Mouse (Mus musculus): ENCODE measurements around the gene Mrpl12. TPM values are rescaled to one million over a fixed set of nuclear protein-coding genes. Genes with fewer than 3 reads are reported as not detected.
"Not testable (repeated sequence)": the region's sequence is repeated elsewhere in the genome, so short reads cannot be mapped to it uniquely, and the experiment has no call there.

The Mrpl12 gene
- polyA plus RNA-seq, 1 experiment from 2014 or later: 28.2 TPM

- no peaks in the 10 kb centered on the region for H3K36me3 ChIP-seq (ENCODE audit: inconsistent target)
- H3K4me3 ChIP-seq (ENCODE audit: inconsistent target): no peak overlapping the region
- WGBS (ENCODE audit: missing documents): 77% methylated on average over 4 of the region's 4 CpGs
- no peak overlapping the region for H3K27ac ChIP-seq
- H3K79me2 ChIP-seq (ENCODE audit: inconsistent target): no peaks in the 10 kb centered on the region
Observed at GRCm38 (mm10) chr11:120506899-120507298, 22.5 kb downstream of the Mrpl12 start.

DNA sequence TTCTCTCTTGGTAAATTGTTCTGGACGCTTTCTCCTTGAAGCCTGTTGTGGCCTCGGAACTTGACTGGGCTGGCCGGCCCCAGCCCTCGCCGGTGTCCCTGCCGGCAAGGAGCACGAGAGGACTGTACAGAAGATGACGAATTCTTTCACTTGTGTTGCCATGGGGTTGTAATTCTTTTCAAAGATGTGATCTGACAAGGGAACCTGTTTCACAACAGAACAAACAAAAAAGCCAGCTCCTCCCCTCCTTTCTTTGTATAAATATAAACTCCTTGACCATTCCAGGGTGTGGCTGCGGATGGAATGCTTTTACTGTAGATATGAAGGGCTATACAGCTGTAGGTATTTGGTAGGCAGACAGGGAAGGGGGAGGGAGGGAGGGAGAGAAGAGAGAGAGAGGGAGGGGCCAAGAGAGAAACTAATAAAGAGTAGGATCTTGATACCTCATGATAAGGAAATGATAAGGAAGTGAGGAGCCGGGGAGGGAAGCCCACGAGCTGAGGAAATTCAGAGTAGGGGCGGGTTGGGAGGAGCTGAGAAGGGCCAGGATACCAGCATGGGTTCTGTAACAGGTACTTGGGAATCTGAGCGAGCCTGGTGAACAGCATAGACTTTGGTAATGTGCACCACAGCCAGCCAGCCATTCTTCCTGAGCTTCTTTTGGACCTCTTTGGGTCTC is 23.3 kb downstream of the Mrpl12 start:
- H3K27ac ChIP-seq: no peak overlapping the region
- no peaks in the 10 kb centered on the region for H3K79me2 ChIP-seq (ENCODE audit: inconsistent target)
- no peak overlapping the region for H3K4me3 ChIP-seq (ENCODE audit: inconsistent target)
- no peaks in the 10 kb centered on the region for H3K36me3 ChIP-seq (ENCODE audit: inconsistent target)
- WGBS (ENCODE audit: missing documents): 92% methylated on average over 13 of the region's 13 CpGs

GRCm38 (mm10) chr11:120508290-120508870 is 24.0 kb downstream of the Mrpl12 start:
- H3K79me2 ChIP-seq (ENCODE audit: inconsistent target): no peaks in the 10 kb centered on the region
- no peak overlapping the region for H3K27ac ChIP-seq
- H3K4me3 ChIP-seq (ENCODE audit: inconsistent target): no peak overlapping the region
- 89% methylated on average over 8 of the region's 9 CpGs for WGBS (ENCODE audit: missing documents)
- H3K36me3 ChIP-seq (ENCODE audit: inconsistent target): no peaks in the 10 kb centered on the region

- no peaks in the 10 kb centered on the region for H3K79me2 ChIP-seq (ENCODE audit: inconsistent target)
- H3K27ac ChIP-seq: peak overlapping the region; percentile 40; the same call in 1 of the 2 replicates
- 44% methylated on average over 4 of the region's 4 CpGs for WGBS (ENCODE audit: missing documents)
- H3K36me3 ChIP-seq (ENCODE audit: inconsistent target): no peaks in the 10 kb centered on the region
- no peak overlapping the region for H3K4me3 ChIP-seq (ENCODE audit: inconsistent target)
Observed at GRCm38 (mm10) chr11:120509940-120510339, 25.5 kb downstream of the Mrpl12 start.

- H3K79me2 ChIP-seq (ENCODE audit: inconsistent target): no peaks in the 10 kb centered on the region
- H3K36me3 ChIP-seq (ENCODE audit: inconsistent target): no peaks in the 10 kb centered on the region
- peak overlapping the region; percentile 24; the same call in 1 of the 2 replicates for H3K4me3 ChIP-seq (ENCODE audit: inconsistent target)
- H3K27ac ChIP-seq: peak overlapping the region; percentile 40
- 3% methylated on average over 16 of the region's 16 CpGs for WGBS (ENCODE audit: missing documents)
Observed at GRCm38 (mm10) chr11:120510375-120511030, 26.1 kb downstream of the Mrpl12 start.

GRCm38 (mm10) chr11:120512790-120513453 is 28.5 kb downstream of the Mrpl12 start:
- Histone ChIP-seq H3K27ac (no peak overlapping the region), H3K36me3 (ENCODE audit: inconsistent target) (no peaks in the 10 kb centered on the region), H3K79me2 (ENCODE audit: inconsistent target) (no peaks in the 10 kb centered on the region), H3K4me3 (ENCODE audit: inconsistent target) (no peak overlapping the region)
- 97% methylated on average over 6 of the region's 6 CpGs for WGBS (ENCODE audit: missing documents)

DNA sequence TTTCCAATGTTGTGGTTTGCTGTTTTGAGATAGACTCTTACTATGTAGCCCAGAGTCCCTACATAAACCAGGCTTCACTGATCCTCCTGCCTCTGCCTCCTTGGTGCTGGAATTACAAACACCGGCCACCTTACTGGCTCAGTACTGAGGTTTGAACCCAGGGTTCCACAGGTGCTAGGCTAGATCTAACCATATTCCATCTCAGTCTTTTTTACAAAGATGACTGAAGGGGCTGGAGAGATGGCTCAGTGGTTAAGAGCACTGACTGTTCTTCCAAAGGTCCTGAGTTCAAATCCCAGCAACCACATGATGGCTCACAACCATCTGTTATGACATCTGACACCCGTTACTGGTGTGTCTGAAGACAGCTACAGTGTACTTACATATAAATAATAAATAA is 29.8 kb downstream of the Mrpl12 start:
- H3K79me2 ChIP-seq (ENCODE audit: inconsistent target); H3K36me3 ChIP-seq (ENCODE audit: inconsistent target); H3K27ac ChIP-seq; H3K4me3 ChIP-seq (ENCODE audit: inconsistent target): not testable (repeated sequence)
- WGBS (ENCODE audit: missing documents): 91% methylated on average over 2 of the region's 2 CpGs

GRCm38 (mm10) chr11:120515611-120516010 is 31.2 kb downstream of the Mrpl12 start:
- WGBS (ENCODE audit: missing documents): 25% methylated on average over 17 of the region's 17 CpGs
- H3K36me3 ChIP-seq (ENCODE audit: inconsistent target): no peaks in the 10 kb centered on the region

DNA sequence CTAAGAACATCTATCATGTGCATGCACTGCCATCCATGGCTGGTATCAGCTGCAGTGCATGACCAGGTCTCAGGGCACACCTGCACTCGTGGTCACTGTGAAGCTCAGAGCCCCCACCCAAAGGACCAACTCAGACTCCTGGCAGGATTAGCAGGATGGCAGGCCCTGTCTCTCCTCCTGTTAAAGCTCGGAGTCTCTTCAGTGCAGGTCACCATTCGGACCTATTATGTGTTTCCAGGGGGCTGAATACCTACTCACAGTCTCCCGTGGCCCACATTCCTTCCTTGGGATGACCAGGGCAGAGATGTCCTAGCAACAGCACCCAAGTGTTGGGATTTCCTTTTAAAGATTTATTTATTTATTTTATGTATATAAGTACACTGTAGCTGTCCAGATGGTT is 32.7 kb downstream of the Mrpl12 start:
- 92% methylated on average over 4 of the region's 4 CpGs for WGBS (ENCODE audit: missing documents)
- Histone ChIP-seq H3K36me3 (ENCODE audit: inconsistent target) (no peaks in the 10 kb centered on the region), H3K4me3 (ENCODE audit: inconsistent target) (no peak overlapping the region), H3K79me2 (ENCODE audit: inconsistent target) (no peaks in the 10 kb centered on the region), H3K27ac (no peak overlapping the region)

More at GRCm38 (mm10) chr11:120515611-120516010, 31.2 kb downstream of the Mrpl12 start:
- no peaks in the 10 kb centered on the region for H3K79me2 ChIP-seq (ENCODE audit: inconsistent target)
- H3K27ac ChIP-seq: no peak overlapping the region
- no peak overlapping the region for H3K4me3 ChIP-seq (ENCODE audit: inconsistent target)

DNA sequence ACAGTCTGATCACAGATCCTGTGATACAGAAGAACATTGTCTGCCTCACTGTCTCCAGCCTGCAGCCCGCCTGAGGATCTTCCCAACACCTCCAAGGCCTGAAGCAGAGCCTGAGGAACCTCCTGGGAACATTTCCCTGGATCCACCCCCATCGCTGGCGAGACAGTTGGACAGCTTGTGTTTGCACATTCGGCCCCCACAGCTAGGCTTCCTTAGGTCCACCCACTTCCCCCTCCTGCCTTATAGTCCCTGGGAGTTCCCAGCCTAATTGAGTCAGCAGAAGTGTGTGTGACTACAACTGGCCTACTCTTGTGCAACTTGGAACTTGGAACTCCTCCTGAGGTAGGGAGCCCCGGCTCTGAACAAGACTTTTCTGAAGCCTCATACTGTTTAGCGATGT is 33.6 kb downstream of the Mrpl12 start:
- Histone ChIP-seq H3K27ac (peak overlapping the region; percentile 79), H3K4me3 (ENCODE audit: inconsistent target) (peak overlapping the region; percentile 25; the same call in 1 of the 2 replicates)
- 17% methylated on average over 6 of the region's 6 CpGs for WGBS (ENCODE audit: missing documents)

DNA sequence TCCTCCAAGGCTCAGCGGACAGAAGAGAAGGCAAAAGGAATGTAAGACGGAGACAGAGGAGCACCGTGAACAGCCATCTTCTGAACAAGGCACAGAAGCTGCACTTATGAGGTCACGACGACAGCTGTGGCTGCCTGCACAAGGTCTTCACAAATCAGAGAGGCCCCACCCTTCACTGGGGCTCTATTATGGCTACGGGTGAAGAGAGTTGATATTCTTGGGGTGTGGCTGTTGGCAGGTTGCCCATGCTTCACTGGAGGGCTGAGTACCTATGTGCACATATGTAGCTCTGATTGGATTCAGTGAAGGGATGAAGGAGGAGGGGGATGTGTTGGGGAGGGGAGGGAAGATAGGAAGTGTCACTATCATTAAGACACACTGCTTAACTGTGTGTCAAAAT is 34.1 kb downstream of the Mrpl12 start:
- 64% methylated on average over 6 of the region's 6 CpGs for WGBS (ENCODE audit: missing documents)
- no peaks in the 10 kb centered on the region for H3K36me3 ChIP-seq (ENCODE audit: inconsistent target)
- no peaks in the 10 kb centered on the region for H3K79me2 ChIP-seq (ENCODE audit: inconsistent target)
- H3K27ac ChIP-seq: peak overlapping the region; percentile 79
- H3K4me3 ChIP-seq (ENCODE audit: inconsistent target): peak overlapping the region; percentile 25; the same call in 1 of the 2 replicates

More for the DNA sequence above, 33.6 kb downstream of the Mrpl12 start:
- H3K36me3 ChIP-seq (ENCODE audit: inconsistent target): no peaks in the 10 kb centered on the region
- H3K79me2 ChIP-seq (ENCODE audit: inconsistent target): no peaks in the 10 kb centered on the region

- WGBS (ENCODE audit: missing documents): 18% methylated on average over 9 of the region's 9 CpGs
- no peaks in the 10 kb centered on the region for H3K79me2 ChIP-seq (ENCODE audit: inconsistent target)
- H3K27ac ChIP-seq: peak overlapping the region; percentile 79
- no peaks in the 10 kb centered on the region for H3K36me3 ChIP-seq (ENCODE audit: inconsistent target)
- no peak overlapping the region; the same call in 1 of the 2 replicates for H3K4me3 ChIP-seq (ENCODE audit: inconsistent target)
Observed at GRCm38 (mm10) chr11:120519738-120520137, 35.3 kb downstream of the Mrpl12 start.

GRCm38 (mm10) chr11:120520498-120520897 is 36.1 kb downstream of the Mrpl12 start:
- WGBS (ENCODE audit: missing documents): 97% methylated on average over 9 of the region's 9 CpGs
- peak overlapping the region; percentile 79 for H3K27ac ChIP-seq
- no peaks in the 10 kb centered on the region for H3K79me2 ChIP-seq (ENCODE audit: inconsistent target)
- H3K4me3 ChIP-seq (ENCODE audit: inconsistent target): no peak overlapping the region
- no peaks in the 10 kb centered on the region for H3K36me3 ChIP-seq (ENCODE audit: inconsistent target)

DNA sequence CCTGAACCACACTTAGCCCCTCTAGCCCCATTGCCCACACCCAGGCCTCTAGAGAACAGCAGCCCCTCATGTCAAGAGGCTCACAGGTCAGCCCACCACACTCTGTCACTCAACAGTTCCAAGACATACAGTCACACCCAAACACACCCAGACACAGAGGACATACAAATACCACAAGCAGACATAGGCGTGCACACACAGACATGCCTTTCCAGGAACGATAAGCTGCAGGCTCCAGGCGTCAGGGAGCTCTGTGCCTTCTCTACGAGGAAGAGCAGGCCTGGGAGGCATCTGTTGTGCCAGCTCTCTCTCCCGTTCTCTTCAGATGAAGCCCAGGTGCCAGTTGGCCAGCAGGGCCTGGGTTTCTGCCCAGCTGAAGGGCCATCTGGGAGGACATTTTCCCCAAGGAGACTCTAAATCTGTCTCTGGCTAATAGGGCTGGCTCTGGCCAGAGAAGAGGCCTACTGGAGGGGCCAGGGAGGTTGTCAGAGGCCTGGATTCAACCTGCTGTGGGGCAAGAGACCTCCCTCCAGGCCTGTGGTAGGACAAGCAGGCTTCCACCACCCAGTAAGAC is 36.6 kb downstream of the Mrpl12 start:
- Histone ChIP-seq H3K4me3 (ENCODE audit: inconsistent target) (no peak overlapping the region), H3K27ac (no peak overlapping the region), H3K36me3 (ENCODE audit: inconsistent target) (no peaks in the 10 kb centered on the region), H3K79me2 (ENCODE audit: inconsistent target) (no peaks in the 10 kb centered on the region)
- WGBS (ENCODE audit: missing documents): 100% methylated on average over 5 of the region's 5 CpGs
